Mouse (Mus musculus): ENCODE data around the gene Atp2a2. TPM values are rescaled to one million over a fixed set of nuclear protein-coding genes. Genes with fewer than 3 reads are reported as not detected.
"Not testable (repeated sequence)": the region's sequence is repeated elsewhere in the genome, so short reads cannot be mapped to it uniquely, and the experiment has no call there.

Atp2a2 gene
- polyA plus RNA-seq, 1 experiment: 23.7 TPM

DNA sequence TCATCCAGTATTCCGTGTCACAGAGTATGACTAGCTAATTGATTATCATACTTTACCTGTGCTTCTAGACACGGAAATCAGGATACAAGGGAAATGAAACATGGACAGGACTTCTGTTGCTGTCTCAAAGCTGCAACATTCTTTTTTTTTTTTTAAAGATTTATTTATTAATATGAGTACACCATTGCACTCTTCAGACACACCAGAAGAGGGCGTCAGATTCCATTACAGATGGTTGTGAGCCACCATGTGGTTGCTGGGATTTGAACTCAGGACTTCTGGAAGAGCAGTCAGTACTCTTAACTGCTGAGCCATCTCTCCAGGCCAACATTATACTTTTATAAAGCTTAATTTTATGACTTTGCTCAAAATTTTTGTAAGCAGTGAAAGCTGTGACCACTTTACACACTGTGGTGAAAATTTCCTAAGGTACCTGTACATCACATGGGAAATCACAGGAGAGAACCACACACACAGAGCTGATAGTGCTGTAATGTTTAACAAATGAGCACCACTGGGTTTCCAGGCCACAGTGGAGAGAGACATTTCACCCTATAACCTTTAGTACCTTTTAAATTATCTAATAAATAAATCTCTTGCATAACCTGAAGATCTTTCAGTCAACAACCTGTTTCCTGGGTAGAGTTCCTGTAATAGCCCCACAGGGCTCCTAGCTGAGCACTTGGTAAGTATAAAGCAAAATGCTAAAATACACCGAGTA is 27.2 kb downstream of the Atp2a2 start:
- no peak for DNase-seq (ENCODE audit: low read depth in 1 of 2, low spot score in 2 of 2)
- TF ChIP-seq CTCF (IDR thresholded peaks at IDR 0.05; ENCODE audit: extremely low read depth, insufficient read depth, insufficient read length, insufficient replicate concordance) (no peak), POLR2A (IDR thresholded peaks at IDR 0.05; ENCODE audit: low read depth, low read length) (no peak)
- Histone ChIP-seq H3K36me3 (ENCODE audit: control insufficient read depth, insufficient read depth, low read length) (peaks cover 26% of the 10 kb centered on the region), H3K27ac (ENCODE audit: insufficient read depth, low read length) (no peak overlapping the region), H3K4me3 (ENCODE audit: extremely low read depth, insufficient read depth, insufficient read length) (no peak overlapping the region), H3K4me1 (ENCODE audit: control insufficient read depth, insufficient read depth, insufficient read length) (no peaks in the 10 kb centered on the region), H3K27me3 (ENCODE audit: control insufficient read depth, insufficient read depth, low read length) (no peaks in the 10 kb centered on the region)
- 77% methylated on average over 4 of the region's 4 CpGs for WGBS

DNA sequence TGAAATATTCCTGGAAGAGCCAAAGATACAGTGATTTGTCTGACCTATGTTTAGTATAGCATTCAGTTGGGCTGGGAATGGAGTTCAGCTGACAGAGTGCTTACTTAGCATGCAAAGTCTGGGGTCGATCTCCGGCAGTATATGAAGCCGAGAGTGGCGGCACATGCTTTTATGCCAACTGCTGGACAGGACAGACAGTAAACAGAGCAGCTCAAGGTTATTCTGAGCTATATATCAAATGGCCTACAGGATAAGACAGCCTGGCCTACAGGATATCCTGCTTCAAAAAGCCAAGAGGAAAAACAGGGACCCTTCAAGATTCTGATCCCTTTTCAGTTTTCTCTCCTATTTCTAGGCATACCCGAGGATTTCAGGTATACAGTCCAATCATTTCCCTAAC is 30.4 kb downstream of the Atp2a2 start:
- Histone ChIP-seq H3K27me3 (ENCODE audit: control insufficient read depth, insufficient read depth, low read length) (no peaks in the 10 kb centered on the region), H3K4me3 (ENCODE audit: extremely low read depth, insufficient read depth, insufficient read length) (no peak overlapping the region), H3K4me1 (ENCODE audit: control insufficient read depth, insufficient read depth, insufficient read length) (no peaks in the 10 kb centered on the region), H3K36me3 (ENCODE audit: control insufficient read depth, insufficient read depth, low read length) (peaks cover 46% of the 10 kb centered on the region), H3K27ac (ENCODE audit: insufficient read depth, low read length) (no peak overlapping the region)
- TF ChIP-seq CTCF (IDR thresholded peaks at IDR 0.05; ENCODE audit: extremely low read depth, insufficient read depth, insufficient read length, insufficient replicate concordance) (no peak), POLR2A (IDR thresholded peaks at IDR 0.05; ENCODE audit: low read depth, low read length) (no peak)
- no peak for DNase-seq (ENCODE audit: low read depth in 1 of 2, low spot score in 2 of 2)
- WGBS: 85% methylated on average over 5 of the region's 5 CpGs

GRCm38 (mm10) chr5:122461431-122461830 is 40.6 kb downstream of the Atp2a2 start:
- H3K27ac ChIP-seq (ENCODE audit: insufficient read depth, low read length): no peak overlapping the region
- WGBS: 95% methylated on average over 9 of the region's 9 CpGs

DNA sequence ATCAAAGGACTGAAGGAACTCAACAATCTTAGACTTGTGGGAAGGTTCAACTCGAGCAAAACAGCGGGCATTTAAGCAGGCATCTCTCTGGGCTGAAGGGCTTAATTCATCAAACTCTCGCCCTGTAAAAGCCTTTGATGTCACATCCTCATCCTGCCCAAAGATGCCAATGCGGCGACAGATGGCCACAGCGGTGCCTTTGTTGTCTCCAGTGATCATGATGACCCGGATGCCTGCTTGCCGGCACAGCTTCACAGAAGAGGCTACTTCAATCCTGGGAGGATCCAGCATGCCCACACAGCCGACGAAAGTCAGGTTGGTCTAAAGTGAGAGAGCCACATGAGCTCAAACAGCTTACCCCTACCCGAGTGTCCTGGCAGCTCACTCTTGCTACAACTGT is 41.4 kb downstream of the Atp2a2 start:
- WGBS: 93% methylated on average over 11 of the region's 11 CpGs
- no peaks in the 10 kb centered on the region for H3K27me3 ChIP-seq (ENCODE audit: control insufficient read depth, insufficient read depth, low read length)
- peaks cover 59% of the 10 kb centered on the region for H3K36me3 ChIP-seq (ENCODE audit: control insufficient read depth, insufficient read depth, low read length)
- no peak for DNase-seq (ENCODE audit: low read depth in 1 of 2, low spot score in 2 of 2)
- TF ChIP-seq CTCF (IDR thresholded peaks at IDR 0.05; ENCODE audit: extremely low read depth, insufficient read depth, insufficient read length, insufficient replicate concordance): no peak
- no peak for TF ChIP-seq POLR2A (IDR thresholded peaks at IDR 0.05; ENCODE audit: low read depth, low read length)
- H3K27ac ChIP-seq (ENCODE audit: insufficient read depth, low read length): no peak overlapping the region
- H3K4me1 ChIP-seq (ENCODE audit: control insufficient read depth, insufficient read depth, insufficient read length): no peaks in the 10 kb centered on the region
- no peak overlapping the region for H3K4me3 ChIP-seq (ENCODE audit: extremely low read depth, insufficient read depth, insufficient read length)

More at GRCm38 (mm10) chr5:122461431-122461830, 40.6 kb downstream of the Atp2a2 start:
- Histone ChIP-seq H3K4me1 (ENCODE audit: control insufficient read depth, insufficient read depth, insufficient read length) (no peaks in the 10 kb centered on the region), H3K4me3 (ENCODE audit: extremely low read depth, insufficient read depth, insufficient read length) (no peak overlapping the region), H3K27me3 (ENCODE audit: control insufficient read depth, insufficient read depth, low read length) (no peaks in the 10 kb centered on the region), H3K36me3 (ENCODE audit: control insufficient read depth, insufficient read depth, low read length) (peaks cover 61% of the 10 kb centered on the region)
- no peak for DNase-seq (ENCODE audit: low read depth in 1 of 2, low spot score in 2 of 2)
- TF ChIP-seq POLR2A (IDR thresholded peaks at IDR 0.05; ENCODE audit: low read depth, low read length): no peak
- TF ChIP-seq CTCF (IDR thresholded peaks at IDR 0.05; ENCODE audit: extremely low read depth, insufficient read depth, insufficient read length, insufficient replicate concordance): no peak

- Histone ChIP-seq H3K27ac (ENCODE audit: insufficient read depth, low read length) (no peak overlapping the region), H3K4me3 (ENCODE audit: extremely low read depth, insufficient read depth, insufficient read length) (no peak overlapping the region), H3K36me3 (ENCODE audit: control insufficient read depth, insufficient read depth, low read length) (peaks cover 64% of the 10 kb centered on the region), H3K4me1 (ENCODE audit: control insufficient read depth, insufficient read depth, insufficient read length) (no peaks in the 10 kb centered on the region), H3K27me3 (ENCODE audit: control insufficient read depth, insufficient read depth, low read length) (no peaks in the 10 kb centered on the region)
- TF ChIP-seq POLR2A (IDR thresholded peaks at IDR 0.05; ENCODE audit: low read depth, low read length): no peak
- no peak for TF ChIP-seq CTCF (IDR thresholded peaks at IDR 0.05; ENCODE audit: extremely low read depth, insufficient read depth, insufficient read length, insufficient replicate concordance)
- no peak for DNase-seq (ENCODE audit: low read depth in 1 of 2, low spot score in 2 of 2)
- 95% methylated on average over 5 of the region's 5 CpGs for WGBS
These were observed 42.7 kb downstream of the Atp2a2 start for GRCm38 (mm10) chr5:122459335-122459734.

- no peaks in the 10 kb centered on the region for H3K4me1 ChIP-seq (ENCODE audit: control insufficient read depth, insufficient read depth, insufficient read length)
- no peak overlapping the region for H3K4me3 ChIP-seq (ENCODE audit: extremely low read depth, insufficient read depth, insufficient read length)
- TF ChIP-seq CTCF (IDR thresholded peaks at IDR 0.05; ENCODE audit: extremely low read depth, insufficient read depth, insufficient read length, insufficient replicate concordance): no peak
- no peak for TF ChIP-seq POLR2A (IDR thresholded peaks at IDR 0.05; ENCODE audit: low read depth, low read length)
- DNase-seq (ENCODE audit: low read depth in 1 of 2, low spot score in 2 of 2): no peak
- peaks cover 66% of the 10 kb centered on the region for H3K36me3 ChIP-seq (ENCODE audit: control insufficient read depth, insufficient read depth, low read length)
- H3K27me3 ChIP-seq (ENCODE audit: control insufficient read depth, insufficient read depth, low read length): no peaks in the 10 kb centered on the region
- 86% methylated on average over 4 of the region's 4 CpGs for WGBS
- no peak overlapping the region for H3K27ac ChIP-seq (ENCODE audit: insufficient read depth, low read length)
These were observed 44.0 kb downstream of the Atp2a2 start for GRCm38 (mm10) chr5:122458066-122458465.

GRCm38 (mm10) chr5:122457054-122457453 is 45.0 kb downstream of the Atp2a2 start:
- not testable (repeated sequence) for DNase-seq (ENCODE audit: low read depth in 1 of 2, low spot score in 2 of 2); H3K27me3 ChIP-seq (ENCODE audit: control insufficient read depth, insufficient read depth, low read length); H3K27ac ChIP-seq (ENCODE audit: insufficient read depth, low read length); H3K4me1 ChIP-seq (ENCODE audit: control insufficient read depth, insufficient read depth, insufficient read length); H3K4me3 ChIP-seq (ENCODE audit: extremely low read depth, insufficient read depth, insufficient read length)
- H3K36me3 ChIP-seq (ENCODE audit: control insufficient read depth, insufficient read depth, low read length): peaks cover 59% of the 10 kb centered on the region
- WGBS: 92% methylated on average over 9 of the region's 9 CpGs

Data from spleen, adult 2 months (tissue).